Mouse (Mus musculus) heart, adult 2 months (tissue): ENCODE results near the gene Olfr460. TPM values are rescaled to one million over a fixed set of nuclear protein-coding genes. Genes with fewer than 3 reads are reported as not detected.
A peak's percentile ranks its signal among the peaks of the same experiment; 100 is the strongest.

ENCODE experiments used
- DNase-seq, 2 experiments: peaks; one replicate each; pipeline ENCODE4 v3.0.0; 2021
- H3K27ac ChIP-seq: fragments of 200-600 bp; 2 replicates; pipeline ENCODE4 v1.8.1; 2022
- H3K27me3 ChIP-seq: fragments of 200-500 bp; 2 replicates; pipeline ENCODE4 v1.6.1; 2012; ENCODE audit warnings: mild to moderate bottlenecking, low read length, inconsistent platforms, mixed read lengths; ENCODE audit not compliant: control insufficient read depth, insufficient read depth
- H3K36me3 ChIP-seq: fragments of 200-500 bp; 2 replicates; pipeline ENCODE4 v1.6.1; 2012; ENCODE audit warnings: low read length, inconsistent platforms; ENCODE audit not compliant: control insufficient read depth, insufficient read depth
- H3K4me1 ChIP-seq: fragments of 200-500 bp; 2 replicates; pipeline ENCODE4 v1.6.1; 2011; ENCODE audit warnings: low read length; ENCODE audit not compliant: control insufficient read depth, insufficient read depth
- H3K4me3 ChIP-seq: fragments of 200-600 bp; 2 replicates; pipeline ENCODE4 v1.8.1; 2022
- H3K79me2 ChIP-seq: fragments of 200-500 bp; replicated peaks from 2 replicates; pipeline ENCODE4 v1.6.1; 2012; ENCODE audit warnings: mild to moderate bottlenecking, inconsistent platforms, low read length, moderate library complexity, mixed read lengths; ENCODE audit not compliant: control insufficient read depth, insufficient read depth
- H3K9ac ChIP-seq: fragments of 200-500 bp; 2 replicates; pipeline ENCODE4 v1.6.1; 2012; ENCODE audit warnings: low read depth, mild to moderate bottlenecking, control low read depth, inconsistent platforms, low read length, mixed read lengths
- CTCF ChIP-seq: fragments of 200-600 bp; IDR thresholded peaks from 2 replicates; pipeline ENCODE4 v1.8.1; 2022; ENCODE audit warnings: antibody characterized with exemption, mild to moderate bottlenecking, moderate library complexity
- EP300 ChIP-seq: fragments of 200-500 bp; IDR thresholded peaks from 2 replicates; pipeline ENCODE4 v1.6.1; 2011; ENCODE audit warnings: low read depth, low read length, control low read depth; ENCODE audit not compliant: insufficient read depth
- POLR2A ChIP-seq: fragments of 200-500 bp; IDR thresholded peaks from 2 replicates; pipeline ENCODE4 v1.6.1; 2011; ENCODE audit warnings: mild to moderate bottlenecking, low read depth, low read length, control low read depth; ENCODE audit not compliant: insufficient read depth
- WGBS: fragments of 180-500 bp; shearing (Covaris S2); methylation state at CpG from one replicate; pipeline ENCODE4 v1.1.7; 2018; 5-methylcytosine and 5-hydroxymethylcytosine counted together
- intact Hi-C: fragments of 180-260 bp; cut with DNase I; formaldehyde crosslinking; loops from one replicate; pipeline ENCODE4 v1.15.1; 2025
- long read RNA-seq: library from polyadenylated mRNA; stranded (forward); transcript quantifications from one replicate; pipeline ENCODE4 v2.0.0, GENCODE M21; 2021
- polyA plus RNA-seq: library from polyadenylated mRNA; depleted of rRNA; stranded (reverse); fragments of >200 nt; gene quantifications from 2 replicates; pipeline ENCODE4 v1.2.3, GENCODE M21; 2012; rRNA removed
- total RNA-seq, 2 experiments: library from RNA; stranded (reverse); gene quantifications; 2 replicates each; pipeline ENCODE4 v1.2.3; 2021

Gene Olfr460
- total RNA-seq (not detected), polyA plus RNA-seq (not detected in 2 replicates)
- long read RNA-seq: 0 reads

DNA sequence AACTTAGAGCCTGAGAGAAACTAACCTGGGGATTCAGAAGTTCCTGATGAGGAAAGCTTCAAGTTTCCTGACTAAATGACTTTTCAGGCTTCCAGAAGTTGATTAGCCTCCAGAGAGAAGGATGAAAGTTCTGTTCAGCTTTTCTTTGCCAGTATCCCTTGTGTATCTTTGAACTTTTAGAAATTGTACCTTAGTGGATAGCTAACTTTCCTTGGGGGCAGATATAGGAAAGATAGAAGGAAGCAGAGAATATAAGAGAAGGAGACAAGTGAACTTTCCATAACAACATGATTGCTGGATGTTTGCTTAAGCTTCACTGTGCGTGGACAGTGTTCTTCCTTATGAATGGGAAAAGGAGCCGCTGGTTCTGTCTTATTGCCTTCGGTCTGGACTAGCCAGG lies at the start of gene Olfr460:
TSS of gene Olfr460 (plus strand) at position 301 of the 400 bp plus-strand sequence.
- intact Hi-C loops: no loop called here
- Histone ChIP-seq H3K4me1 (no peaks in the 10 kb centered on the region; the same call in 1 of the 2 replicates), H3K27me3 (no peaks in the 10 kb centered on the region), H3K36me3 (no peaks in the 10 kb centered on the region), H3K9ac (no peak within 1 kb of the TSS), H3K4me3 (no peak within 1 kb of the TSS), H3K79me2 (no peaks in the 10 kb centered on the region), H3K27ac (no peak within 1 kb of the TSS)
- DNase-seq: no peak
- TF ChIP-seq CTCF (no peak), EP300 (no peak), POLR2A (no peak)
- 80% methylated on average over 3 of the region's 3 CpGs for WGBS

DNA sequence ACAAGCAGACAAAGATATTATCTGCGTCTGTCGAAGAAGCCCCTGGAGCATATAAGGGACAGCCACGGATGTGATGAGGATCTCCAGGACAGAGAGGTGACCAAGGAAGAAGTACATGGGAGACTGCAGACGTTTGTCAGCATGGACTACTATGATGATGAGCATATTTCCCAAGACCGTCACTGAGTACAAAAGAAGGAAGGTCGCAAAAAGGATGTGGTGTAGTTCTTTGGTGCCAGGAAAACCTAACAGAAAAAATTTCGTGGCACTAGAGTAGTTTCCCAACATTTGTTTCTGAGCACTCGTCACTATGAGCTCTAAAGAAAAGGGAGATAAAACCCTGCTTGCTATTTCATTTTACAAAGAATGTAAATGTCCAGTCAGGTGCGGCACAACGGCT lies 24.6 kb upstream of the Olfr460 start:
- no peaks in the 10 kb centered on the region for H3K79me2 ChIP-seq
- H3K36me3 ChIP-seq: no peaks in the 10 kb centered on the region
- no peaks in the 10 kb centered on the region for H3K4me1 ChIP-seq
- intact Hi-C loops: no loop called here
- no peak for DNase-seq
- H3K27me3 ChIP-seq: no peaks in the 10 kb centered on the region
- H3K9ac ChIP-seq: no peak overlapping the region
- no peak for TF ChIP-seq CTCF
- TF ChIP-seq POLR2A: no peak
- no peak for TF ChIP-seq EP300
- H3K27ac ChIP-seq: no peak overlapping the region
- WGBS: 69% methylated on average over 10 of the region's 10 CpGs
- H3K4me3 ChIP-seq: no peak overlapping the region

DNA sequence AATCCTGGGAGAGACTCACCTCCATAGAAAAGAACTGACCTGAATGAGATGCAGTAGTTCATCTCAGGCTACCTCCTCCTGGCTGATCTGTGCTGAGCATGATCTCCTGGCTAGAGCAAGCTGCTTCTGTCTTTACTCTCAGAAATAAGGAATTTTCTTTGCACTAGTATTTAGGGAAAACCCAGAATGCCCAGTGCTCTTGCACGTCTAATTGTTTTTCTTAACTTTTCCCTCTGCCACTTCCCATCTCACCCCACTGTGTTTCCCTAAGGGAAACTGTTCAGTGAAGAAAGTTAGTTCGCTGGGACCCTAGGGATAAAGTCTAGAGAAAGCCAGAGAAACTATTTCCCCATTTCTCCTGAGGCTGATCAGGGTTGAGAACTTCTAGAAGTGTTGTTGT lies 14.3 kb upstream of the Olfr460 start, which contains the start of gene Olfr461:
TSS of gene Olfr461 (minus strand) at position 101 of the 400 bp plus-strand sequence.
- 62% methylated on average over 2 of the region's 2 CpGs for WGBS
- no peak within 1 kb of the TSS for H3K27ac ChIP-seq
- intact Hi-C loops: no loop called here
- DNase-seq: no peak
- no peaks in the 10 kb centered on the region for H3K27me3 ChIP-seq
- no peaks in the 10 kb centered on the region for H3K36me3 ChIP-seq
- H3K9ac ChIP-seq: no peak within 1 kb of the TSS
- no peak within 1 kb of the TSS for H3K4me3 ChIP-seq
- H3K79me2 ChIP-seq: no peaks in the 10 kb centered on the region
- no peak for TF ChIP-seq CTCF
- no peak for TF ChIP-seq EP300
- TF ChIP-seq POLR2A: no peak
- no peaks in the 10 kb centered on the region for H3K4me1 ChIP-seq

DNA sequence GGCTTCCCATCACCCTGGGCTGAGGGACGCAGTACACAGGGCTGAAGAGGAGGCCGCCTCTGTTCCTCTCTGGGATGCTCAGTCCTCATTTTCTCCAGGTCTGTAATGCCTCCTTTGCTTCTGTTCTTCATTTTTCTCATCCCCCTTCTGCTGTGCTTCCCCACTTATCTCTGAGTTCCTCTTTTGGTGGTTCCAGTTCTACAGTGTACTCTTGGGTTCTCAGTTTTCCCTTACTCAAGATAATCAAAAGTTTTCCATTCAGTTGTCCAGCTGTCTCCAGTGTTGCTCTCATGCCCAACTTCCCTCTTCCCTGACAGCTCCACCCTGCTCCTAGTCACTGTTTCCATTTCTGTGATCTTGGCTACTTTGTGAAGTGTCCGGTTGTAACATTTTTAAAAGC lies 4.3 kb downstream of the Olfr460 start:
- no peak overlapping the region for H3K27ac ChIP-seq
- no peaks in the 10 kb centered on the region for H3K27me3 ChIP-seq
- intact Hi-C loops: no loop called here
- H3K9ac ChIP-seq: no peak overlapping the region
- no peaks in the 10 kb centered on the region; the same call in 1 of the 2 replicates for H3K4me1 ChIP-seq
- WGBS: 40% methylated on average over 3 of the region's 3 CpGs
- H3K4me3 ChIP-seq: no peak overlapping the region
- no peaks in the 10 kb centered on the region for H3K79me2 ChIP-seq
- DNase-seq: peak in 1 of 2 experiments; percentile 2
- no peaks in the 10 kb centered on the region for H3K36me3 ChIP-seq
- TF ChIP-seq CTCF (no peak), EP300 (no peak), POLR2A (no peak)

GRCm38 (mm10) chr6:40576305-40576704 lies 7.0 kb downstream of the Olfr460 start:
- TF ChIP-seq POLR2A: no peak
- H3K27ac ChIP-seq: no peak overlapping the region
- no peak overlapping the region for H3K4me3 ChIP-seq
- no peaks in the 10 kb centered on the region for H3K36me3 ChIP-seq
- intact Hi-C loops: no loop called here
- 84% methylated on average over 1 of the region's 1 CpGs for WGBS
- DNase-seq: no peak
- H3K4me1 ChIP-seq: no peaks in the 10 kb centered on the region; the same call in 1 of the 2 replicates
- no peaks in the 10 kb centered on the region for H3K79me2 ChIP-seq
- H3K27me3 ChIP-seq: no peaks in the 10 kb centered on the region
- H3K9ac ChIP-seq: no peak overlapping the region

GRCm38 (mm10) chr6:40584336-40584735 lies 15.0 kb downstream of the Olfr460 start:
- Histone ChIP-seq H3K36me3 (no peaks in the 10 kb centered on the region), H3K27me3 (no peaks in the 10 kb centered on the region), H3K79me2 (no peaks in the 10 kb centered on the region), H3K4me1 (no peaks in the 10 kb centered on the region), H3K27ac (no peak overlapping the region), H3K9ac (no peak overlapping the region), H3K4me3 (no peak overlapping the region)
- no peak for TF ChIP-seq CTCF
- TF ChIP-seq EP300: no peak
- WGBS: 68% methylated on average over 6 of the region's 6 CpGs
- no peak for DNase-seq
- intact Hi-C loops: no loop called here
